8 mouse cellular contexts compared by ENCODE assay signal in genomic region chr8:108743238-108743637, GRCm38 (mm10).
A peak's percentile ranks its signal among the peaks of the same experiment; 100 is the strongest.
DNase-seq lines count a peak whose midpoint lies in the region; ATAC-seq lines count a peak whose summit lies in the region.

No protein-coding gene starts in this region.

- DNase-seq in Muller cell, postnatal 12 days (ENCODE audit: inconsistent ontology term): peak; percentile 45
- DNase-seq in adrenal gland, postnatal 25 days: peak; percentile 58
- DNase-seq in lung, postnatal 10 days: peak; percentile 34
- DNase-seq in thymus, adult 18-20 months: no peak
- DNase-seq in layer of hippocampus, adult 11-12 months (ENCODE audit: low spot score): no peak
- DNase-seq in cerebellum, adult 9-10 months: no peak
- no peak for DNase-seq in ovary, postnatal 36 days (ENCODE audit: low spot score)

- 30% methylated on average over 7 of the region's 7 CpGs for WGBS in heart, embryonic 12.5 days

- no peaks in the 10 kb centered on the region for H3K36me3 ChIP-seq in heart, embryonic 12.5 days

- H3K4me2 ChIP-seq in heart, embryonic 12.5 days: no peak overlapping the region

- H3K4me1 ChIP-seq in heart, embryonic 12.5 days (replicated peaks): peaks cover 46% of the 10 kb centered on the region

- H3K9ac ChIP-seq in heart, embryonic 12.5 days: no peak overlapping the region

- no peak overlapping the region for H3K27ac ChIP-seq in heart, embryonic 12.5 days (ENCODE audit: poor library complexity, severe bottlenecking)

- 0 out of 2 replicates have a peak, but pooled peaks have one; percentile 44 for ATAC-seq in heart, embryonic 12.5 days (ENCODE audit: insufficient number of reproducible peaks, low FRiP score)

- no peaks in the 10 kb centered on the region for H3K9me3 ChIP-seq in heart, embryonic 12.5 days (replicated peaks)

- no peak overlapping the region for H3K4me3 ChIP-seq in heart, embryonic 12.5 days

- no peaks in the 10 kb centered on the region for H3K27me3 ChIP-seq in heart, embryonic 12.5 days (replicated peaks)

Comparison
In these comparisons a context has a peak if more than half of its experiments do, and no peak if none do; other contexts are left out.
1. DNase-seq: peak in Muller cell, postnatal 12 days (single experiment), adrenal gland, postnatal 25 days (single experiment) and lung, postnatal 10 days (single experiment); none in thymus, adult 18-20 months (0 of 2), layer of hippocampus, adult 11-12 months (single experiment), cerebellum, adult 9-10 months (single experiment) and ovary, postnatal 36 days (single experiment).